Mouse (Mus musculus): ENCODE data around the gene Mark2.
"Not testable (repeated sequence)": the region's sequence is repeated elsewhere in the genome, so short reads cannot be mapped to it uniquely, and the experiment has no call there.

Mark2 gene

GRCm38 (mm10) chr19:7341512-7342397, at the start of gene Mark2:
Mark2 (minus strand) TSS chr19:7341860.
- peak; percentile 99 for DNase-seq (ENCODE audit: low read depth, low spot score)

- no peak for DNase-seq (ENCODE audit: low read depth, low spot score)
These were observed 46.8 kb upstream of the Mark2 start for GRCm38 (mm10) chr19:7388488-7388887.

GRCm38 (mm10) chr19:7386042-7386441, 44.4 kb upstream of the Mark2 start:
- DNase-seq (ENCODE audit: low read depth, low spot score), result no peak

- DNase-seq (ENCODE audit: low read depth, low spot score), result peak; percentile 88
These were observed 41.5 kb upstream of the Mark2 start, which contains the start of gene Spindoc for GRCm38 (mm10) chr19:7382903-7383865. Spindoc (minus strand) TSS chr19:7382994.

GRCm38 (mm10) chr19:7382248-7382902, 40.7 kb upstream of the Mark2 start:
- DNase-seq (ENCODE audit: low read depth, low spot score), result no peak

GRCm38 (mm10) chr19:7381906-7382247, 40.2 kb upstream of the Mark2 start:
- no peak for DNase-seq (ENCODE audit: low read depth, low spot score)

GRCm38 (mm10) chr19:7377639-7378038, 36.0 kb upstream of the Mark2 start:
- DNase-seq (ENCODE audit: low read depth, low spot score), result no peak

- no peak for DNase-seq (ENCODE audit: low read depth, low spot score)
These were observed 32.8 kb upstream of the Mark2 start for GRCm38 (mm10) chr19:7374491-7374890.

- not testable (repeated sequence) for DNase-seq (ENCODE audit: low read depth, low spot score)
These were observed 27.8 kb upstream of the Mark2 start for GRCm38 (mm10) chr19:7369469-7369868.

GRCm38 (mm10) chr19:7353636-7354035, 12.0 kb upstream of the Mark2 start:
- no peak for DNase-seq (ENCODE audit: low read depth, low spot score)

- no peak for DNase-seq (ENCODE audit: low read depth, low spot score)
These were observed 11.3 kb upstream of the Mark2 start for GRCm38 (mm10) chr19:7352809-7353495.

- no peak for DNase-seq (ENCODE audit: low read depth, low spot score)
These were observed 8.3 kb upstream of the Mark2 start for GRCm38 (mm10) chr19:7349993-7350392.

GRCm38 (mm10) chr19:7345235-7345755, 3.6 kb upstream of the Mark2 start:
- no peak for DNase-seq (ENCODE audit: low read depth, low spot score)

- DNase-seq (ENCODE audit: low read depth, low spot score), result no peak
These were observed 986 bp upstream of the Mark2 start for GRCm38 (mm10) chr19:7342646-7343045.

GRCm38 (mm10) chr19:7340780-7341475, 732 bp downstream of the Mark2 start:
- no peak for DNase-seq (ENCODE audit: low read depth, low spot score)

- peak; percentile 70 for DNase-seq (ENCODE audit: low read depth, low spot score)
These were observed 1.3 kb downstream of the Mark2 start for GRCm38 (mm10) chr19:7340371-7340779.

- DNase-seq (ENCODE audit: low read depth, low spot score), result no peak
These were observed 1.8 kb downstream of the Mark2 start for GRCm38 (mm10) chr19:7339867-7340266.

- no peak for DNase-seq (ENCODE audit: low read depth, low spot score)
These were observed 2.6 kb downstream of the Mark2 start for GRCm38 (mm10) chr19:7339026-7339425.

- DNase-seq (ENCODE audit: low read depth, low spot score), result no peak
These were observed 3.8 kb downstream of the Mark2 start for GRCm38 (mm10) chr19:7337781-7338342.

- DNase-seq (ENCODE audit: low read depth, low spot score), result peak; percentile 56
These were observed 6.0 kb downstream of the Mark2 start for GRCm38 (mm10) chr19:7335656-7336055.
